Mouse (Mus musculus): Measurements from ENCODE around the gene Ldhc.

Ldhc gene

GRCm38 (mm10) chr7:46860996-46861395, at the start of gene Ldhc:
Gene Ldhc, plus strand, starts transcription at chr7:46861203.
- no peak for TF ChIP-seq GATA4 (IDR thresholded peaks at IDR 0.05; ENCODE audit: insufficient replicate concordance, low read length)

DNA sequence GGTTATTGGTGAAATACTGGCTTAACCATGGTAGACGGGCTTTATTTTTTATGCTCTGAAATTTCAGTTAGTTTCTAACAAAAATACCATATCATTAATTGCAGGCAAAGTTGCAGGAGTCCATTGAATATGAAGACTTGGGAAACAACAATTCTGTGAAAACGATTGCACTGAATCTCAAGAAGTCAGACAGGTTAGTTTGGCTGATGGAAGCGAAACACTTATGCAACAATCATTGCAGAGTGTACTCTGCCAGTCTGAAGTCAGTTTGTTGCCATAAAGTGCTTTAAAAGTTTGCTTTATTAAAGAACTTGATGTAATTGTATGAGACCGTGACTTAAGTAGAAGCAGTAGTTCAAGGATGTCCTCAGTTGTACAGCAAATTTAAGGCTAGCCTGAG, 47.0 kb upstream of the Ldhc start:
- TF ChIP-seq GATA4 (IDR thresholded peaks at IDR 0.05; ENCODE audit: insufficient replicate concordance, low read length): no peak

DNA sequence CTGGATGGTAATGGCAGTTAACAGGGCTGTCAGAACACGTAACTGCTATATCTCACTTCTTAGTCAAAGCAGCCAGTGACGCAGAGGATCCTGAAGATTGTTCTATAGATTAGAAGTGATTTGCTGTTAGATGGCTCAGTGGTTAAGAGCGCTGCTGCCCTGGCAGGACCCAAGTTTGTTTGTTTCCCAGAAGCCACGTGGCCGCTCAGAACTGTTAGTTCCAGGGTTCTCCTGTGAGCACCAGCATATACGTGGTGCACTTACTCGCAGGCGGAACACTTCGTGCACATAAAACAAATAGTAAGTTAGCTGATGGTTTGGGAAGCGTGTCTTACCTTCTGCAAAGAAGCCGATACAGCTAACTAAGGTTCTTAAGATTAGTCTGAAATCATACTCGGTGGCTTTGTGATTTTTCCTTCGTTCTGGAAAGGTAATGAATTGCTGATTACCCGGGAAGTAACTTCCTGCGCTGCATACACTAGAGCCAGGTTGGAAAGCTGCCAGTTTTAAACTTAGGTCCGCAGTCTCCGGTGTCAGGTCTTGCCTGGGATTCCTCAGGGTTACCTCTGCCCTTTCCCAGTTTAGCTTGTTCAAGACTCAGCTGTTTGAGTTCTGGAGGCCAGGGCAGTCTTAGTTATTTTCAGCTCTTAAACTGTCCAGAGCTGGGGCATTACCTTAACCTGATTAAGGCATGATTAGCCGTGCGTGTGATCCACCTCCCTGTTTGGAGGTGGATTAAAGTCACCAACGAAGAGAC, 33.8 kb upstream of the Ldhc start:
- no peak for TF ChIP-seq GATA4 (IDR thresholded peaks at IDR 0.05; ENCODE audit: insufficient replicate concordance, low read length)

- no peak for TF ChIP-seq GATA4 (IDR thresholded peaks at IDR 0.05; ENCODE audit: insufficient replicate concordance, low read length)
Observed at GRCm38 (mm10) chr7:46827803-46828184, 33.2 kb upstream of the Ldhc start.

DNA sequence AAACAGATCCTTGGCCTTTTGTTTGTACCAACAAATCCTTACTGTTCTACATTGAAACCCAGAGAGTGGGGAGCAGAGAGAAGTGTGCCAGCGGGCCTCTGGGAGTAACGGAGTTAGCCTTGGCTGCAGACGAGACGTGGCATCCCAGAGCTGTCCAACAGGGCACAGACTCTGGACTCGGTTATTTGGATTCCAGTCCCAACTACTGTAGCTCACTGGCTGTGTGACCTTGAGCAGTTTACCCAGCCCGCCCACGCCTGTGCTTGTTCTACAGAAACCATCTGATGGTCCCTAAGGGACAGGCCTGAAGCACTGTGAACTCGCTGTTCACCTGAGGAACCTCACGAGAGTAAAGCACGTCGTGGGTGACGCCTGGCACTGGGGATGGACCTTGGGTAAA, 31.1 kb upstream of the Ldhc start:
- no peak for TF ChIP-seq GATA4 (IDR thresholded peaks at IDR 0.05; ENCODE audit: insufficient replicate concordance, low read length)

DNA sequence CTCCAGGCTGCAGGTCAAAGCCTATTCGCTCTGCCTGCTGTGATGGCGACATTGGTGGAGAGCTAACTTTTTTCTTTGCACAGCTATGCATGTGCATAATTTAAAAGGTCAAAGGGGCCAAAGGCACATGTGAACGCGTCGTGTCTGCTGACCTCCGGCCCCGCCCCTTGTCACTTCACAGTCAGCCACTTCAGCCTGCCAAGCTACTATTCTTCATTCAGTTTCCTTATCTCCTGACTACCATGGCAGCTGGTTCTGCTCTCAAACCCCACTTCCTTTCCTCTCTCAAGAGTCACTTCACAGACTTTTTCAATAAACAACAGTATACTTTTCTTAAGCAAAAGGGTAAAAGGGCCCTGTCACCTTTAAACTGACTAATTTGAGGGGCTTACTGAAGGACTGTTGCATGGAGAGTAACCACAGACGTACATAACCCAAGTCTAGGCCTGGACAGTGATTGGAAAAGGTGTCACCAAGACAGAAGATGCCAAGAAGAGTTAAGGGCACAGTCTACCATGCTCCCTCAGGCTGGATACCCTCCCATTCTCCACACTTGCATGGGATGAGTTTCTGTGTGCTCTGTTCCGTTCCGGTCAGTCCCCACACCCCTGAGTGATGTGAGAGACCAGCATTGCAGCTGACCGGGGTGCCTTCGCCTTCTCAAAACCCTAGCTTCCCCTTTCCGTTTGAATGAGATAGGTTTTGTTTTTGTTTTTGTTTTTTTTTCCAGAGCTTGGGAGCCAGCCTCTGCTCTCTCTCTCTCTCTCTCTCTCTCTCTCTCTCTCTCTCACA, 30.0 kb upstream of the Ldhc start:
- TF ChIP-seq GATA4 (IDR thresholded peaks at IDR 0.05; ENCODE audit: insufficient replicate concordance, low read length): peak; percentile 68; the same call in 1 of the 2 replicates

DNA sequence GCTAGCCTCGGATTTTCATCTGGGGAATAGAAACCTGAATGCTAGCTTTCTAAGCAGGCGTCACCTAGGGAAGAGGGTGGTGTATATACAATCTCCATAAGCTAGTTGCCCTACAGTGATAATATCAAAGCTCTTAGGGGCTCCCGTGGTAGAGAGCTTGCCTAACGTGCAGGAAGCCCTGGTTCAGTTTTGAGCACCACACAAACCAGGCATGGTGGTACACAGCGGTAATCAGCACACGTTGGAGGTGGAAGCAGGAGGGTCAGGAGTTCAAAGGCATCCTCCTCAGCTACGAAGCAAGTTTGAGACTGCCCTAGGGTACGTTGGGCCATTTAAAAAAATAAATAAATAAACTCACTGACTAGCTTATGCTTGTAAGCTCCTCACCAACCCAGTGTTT, 29.3 kb upstream of the Ldhc start:
- no peak for TF ChIP-seq GATA4 (IDR thresholded peaks at IDR 0.05; ENCODE audit: insufficient replicate concordance, low read length)

GRCm38 (mm10) chr7:46833266-46833665, 27.7 kb upstream of the Ldhc start:
- TF ChIP-seq GATA4 (IDR thresholded peaks at IDR 0.05; ENCODE audit: insufficient replicate concordance, low read length): peak; percentile 97; the same call in 1 of the 2 replicates

GRCm38 (mm10) chr7:46833670-46834255, 27.2 kb upstream of the Ldhc start:
- no peak for TF ChIP-seq GATA4 (IDR thresholded peaks at IDR 0.05; ENCODE audit: insufficient replicate concordance, low read length)

GRCm38 (mm10) chr7:46834994-46835610, 25.9 kb upstream of the Ldhc start:
- TF ChIP-seq GATA4 (IDR thresholded peaks at IDR 0.05; ENCODE audit: insufficient replicate concordance, low read length): no peak

- no peak for TF ChIP-seq GATA4 (IDR thresholded peaks at IDR 0.05; ENCODE audit: insufficient replicate concordance, low read length)
Observed at GRCm38 (mm10) chr7:46836357-46836756, 24.6 kb upstream of the Ldhc start.

DNA sequence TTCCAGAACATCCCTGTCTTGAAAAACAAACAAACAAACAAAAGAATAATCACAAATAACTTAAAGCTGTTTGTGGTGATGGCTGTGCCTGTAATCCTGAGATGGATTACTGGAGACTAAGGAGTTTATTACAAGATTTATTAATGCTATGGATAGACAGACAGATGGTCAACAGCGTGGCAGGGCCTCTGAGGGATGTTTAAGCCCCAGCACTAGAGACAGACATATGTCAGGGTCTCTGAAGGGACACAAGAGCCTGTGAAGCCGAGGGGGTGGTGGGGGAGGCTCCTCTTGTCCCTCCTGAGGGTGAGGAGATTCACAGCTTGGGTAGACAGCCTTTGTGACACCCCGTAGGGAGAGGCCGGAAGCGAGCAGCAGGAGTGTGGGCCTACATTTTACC, 23.9 kb upstream of the Ldhc start:
- no peak for TF ChIP-seq GATA4 (IDR thresholded peaks at IDR 0.05; ENCODE audit: insufficient replicate concordance, low read length)

GRCm38 (mm10) chr7:46838104-46838671, 22.8 kb upstream of the Ldhc start:
- no peak for TF ChIP-seq GATA4 (IDR thresholded peaks at IDR 0.05; ENCODE audit: insufficient replicate concordance, low read length)

GRCm38 (mm10) chr7:46838891-46839302, 22.1 kb upstream of the Ldhc start:
- no peak for TF ChIP-seq GATA4 (IDR thresholded peaks at IDR 0.05; ENCODE audit: insufficient replicate concordance, low read length)

DNA sequence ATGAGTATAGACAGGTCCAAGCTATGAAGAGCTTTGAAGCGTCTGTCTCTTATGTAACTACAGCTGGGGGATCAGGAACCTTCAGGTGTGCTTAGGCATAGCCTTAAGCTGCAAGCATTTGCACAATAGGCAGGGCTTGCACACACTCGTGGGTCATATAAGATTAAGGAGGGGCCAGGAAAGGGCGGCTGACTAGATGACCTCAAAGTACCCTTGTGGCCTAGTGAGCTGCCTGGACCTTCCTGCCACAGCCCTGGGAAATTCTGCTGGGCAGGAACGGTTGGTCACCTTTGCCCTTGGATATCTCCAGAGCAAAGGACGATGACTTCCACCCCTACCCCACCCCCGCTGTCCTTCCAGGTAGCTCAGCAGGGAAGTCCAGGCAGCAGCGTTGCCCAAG, 21.6 kb upstream of the Ldhc start:
- peak; percentile 83; the same call in 1 of the 2 replicates for TF ChIP-seq GATA4 (IDR thresholded peaks at IDR 0.05; ENCODE audit: insufficient replicate concordance, low read length)
